Comparison of ENCODE assay signal across 8 mouse cellular contexts in the genomic region with DNA sequence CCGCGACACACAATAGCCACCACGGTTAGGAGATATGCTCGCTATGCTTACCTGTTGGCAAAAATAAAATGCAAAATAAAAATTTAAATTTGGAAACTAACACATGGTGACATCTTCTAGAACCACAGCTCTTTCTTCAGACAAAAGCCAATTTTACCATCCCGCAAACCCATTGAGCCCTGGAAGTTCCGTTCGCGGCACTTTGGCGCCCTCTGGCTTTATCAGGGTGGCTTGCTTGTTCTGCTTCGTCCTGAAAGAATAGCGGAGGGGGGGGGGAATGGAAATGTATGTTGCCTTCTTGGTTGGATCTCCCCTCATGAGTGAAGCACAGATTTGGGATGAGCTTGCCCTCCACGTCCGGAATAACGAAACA. TPM values are rescaled to one million over a fixed set of nuclear protein-coding genes. Genes with fewer than 3 reads are reported as not detected.
DNase-seq lines count a peak whose midpoint lies in the region; ATAC-seq lines count a peak whose summit lies in the region.

No protein-coding gene starts in this region.

- H3K4me2 ChIP-seq in embryonic facial prominence, embryonic 14.5 days (ENCODE audit: low read depth, low read length) = peak overlapping the region; percentile 80
- peak overlapping the region; percentile 69 for H3K4me2 ChIP-seq in heart, embryonic 11.5 days
- peak overlapping the region; percentile 73 for H3K4me2 ChIP-seq in kidney, embryonic 15.5 days

- H3K4me1 ChIP-seq in embryonic facial prominence, embryonic 14.5 days (ENCODE audit: control insufficient read depth, insufficient read depth, low read length) = peaks cover 8% of the 10 kb centered on the region
- no peaks in the 10 kb centered on the region for H3K4me1 ChIP-seq in heart, embryonic 11.5 days (ENCODE audit: control insufficient read depth, insufficient read depth, low read length)
- peaks cover 19% of the 10 kb centered on the region; the same call in 1 of the 2 replicates for H3K4me1 ChIP-seq in kidney, embryonic 15.5 days

- H3K9me3 ChIP-seq in embryonic facial prominence, embryonic 14.5 days (ENCODE audit: control insufficient read depth, low read length) = no peaks in the 10 kb centered on the region
- H3K9me3 ChIP-seq in heart, embryonic 11.5 days (replicated peaks; ENCODE audit: control insufficient read depth, low read length) = no peaks in the 10 kb centered on the region
- no peaks in the 10 kb centered on the region for H3K9me3 ChIP-seq in kidney, embryonic 15.5 days (replicated peaks)

- H3K9ac ChIP-seq in embryonic facial prominence, embryonic 14.5 days (ENCODE audit: low read depth, low read length) = peak overlapping the region; percentile 95
- no peak overlapping the region for H3K9ac ChIP-seq in heart, embryonic 11.5 days (ENCODE audit: low read depth, low read length)
- peak overlapping the region; percentile 40; the same call in 1 of the 2 replicates for H3K9ac ChIP-seq in kidney, embryonic 15.5 days

- peak overlapping the region; percentile 95 for H3K4me3 ChIP-seq in embryonic facial prominence, embryonic 14.5 days (ENCODE audit: low read depth, low read length)
- peak overlapping the region; percentile 75 for H3K4me3 ChIP-seq in heart, embryonic 11.5 days (ENCODE audit: low read depth, low read length)
- peak overlapping the region; percentile 88 for H3K4me3 ChIP-seq in kidney, embryonic 15.5 days (replicated peaks)

- peak overlapping the region; percentile 94 for H3K27ac ChIP-seq in embryonic facial prominence, embryonic 14.5 days (replicated peaks; ENCODE audit: low read depth, low read length)
- no peak overlapping the region for H3K27ac ChIP-seq in heart, embryonic 11.5 days (ENCODE audit: low read depth, low read length)
- H3K27ac ChIP-seq in kidney, embryonic 15.5 days = peak overlapping the region; percentile 71; the same call in 1 of the 2 replicates

- H3K27me3 ChIP-seq in embryonic facial prominence, embryonic 14.5 days (replicated peaks; ENCODE audit: control insufficient read depth, insufficient read depth, low read length) = no peaks in the 10 kb centered on the region
- H3K27me3 ChIP-seq in heart, embryonic 11.5 days (ENCODE audit: control insufficient read depth, insufficient read depth, low read length) = no peaks in the 10 kb centered on the region
- H3K27me3 ChIP-seq in kidney, embryonic 15.5 days = no peaks in the 10 kb centered on the region

- under 1% methylated on average over 14 of the region's 14 CpGs for WGBS in embryonic facial prominence, embryonic 14.5 days
- under 1% methylated on average over 14 of the region's 14 CpGs for WGBS in heart, embryonic 11.5 days (ENCODE audit: insufficient replicate concordance)
- WGBS in kidney, embryonic 15.5 days = under 1% methylated on average over 14 of the region's 14 CpGs

- H3K36me3 ChIP-seq in embryonic facial prominence, embryonic 14.5 days (ENCODE audit: control insufficient read depth, insufficient read depth, low read length) = no peaks in the 10 kb centered on the region
- no peaks in the 10 kb centered on the region for H3K36me3 ChIP-seq in heart, embryonic 11.5 days (ENCODE audit: control insufficient read depth, insufficient read depth, low read length)
- H3K36me3 ChIP-seq in kidney, embryonic 15.5 days = no peaks in the 10 kb centered on the region

- ATAC-seq in embryonic facial prominence, embryonic 14.5 days (ENCODE audit: low read depth) = peak; percentile 49
- no peak for ATAC-seq in heart, embryonic 11.5 days (replicated peaks; ENCODE audit: insufficient number of reproducible peaks, low FRiP score, low TSS enrichment)
- ATAC-seq in kidney, embryonic 15.5 days (replicated peaks; ENCODE audit: low FRiP score) = peak; percentile 17
- peak; percentile 61 for ATAC-seq in monocyte, adult 5-6 weeks (replicated peaks; ENCODE audit: insufficient number of reproducible peaks, low FRiP score, low TSS enrichment, poor library complexity, severe bottlenecking)

- peak; percentile 73 for DNase-seq in 3134 (ENCODE audit: extremely low read depth, insufficient read length, low spot score)
- DNase-seq in adrenal gland, postnatal 4 days (ENCODE audit: low spot score in 2 of 2) = peak; percentile 49 to 68
- peak; percentile 96 for DNase-seq in embryonic facial prominence, embryonic 14.5 days (ENCODE audit: low spot score)
- peak; percentile 71 for DNase-seq in liver
- peak; percentile 60 to 69 for DNase-seq in spleen, postnatal 36 days (ENCODE audit: low spot score in 2 of 2)

RNA-seq across cellular contexts. Expression of gene Basp1, which starts 1.2 kb away (rescaled TPM):
- 10 to 100 TPM; 44.9 to 61.0 TPM for total RNA-seq in adrenal gland, postnatal 4 days (2021)
- 52.6 and 57.0 TPM in 2 replicates for polyA plus RNA-seq in embryonic facial prominence, embryonic 14.5 days (2014; fragmentation: Nextera tagmentation; extraction: Ambion mirVana)
- polyA plus RNA-seq in heart, embryonic 11.5 days (2014; fragmentation: Nextera tagmentation; extraction: Ambion mirVana) = 15.3 and 16.3 TPM in 2 replicates
- polyA plus RNA-seq in kidney, embryonic 15.5 days (2015; fragmentation: Nextera tagmentation; extraction: Ambion mirVana) = 26.1 and 29.5 TPM in 2 replicates
- total RNA-seq in monocyte, adult 5-6 weeks (2017) = 1.6 to 17.8 TPM (median 16.7 TPM) in 3 replicates
